Mouse (Mus musculus) neural tube, embryonic 13.5 days (tissue): Measurements from ENCODE around the gene Cds2. TPM values are rescaled to one million over a fixed set of nuclear protein-coding genes. Genes with fewer than 3 reads are reported as not detected.

ENCODE experiments used
- ATAC-seq: fragments of 200-750 bp; cut with Nextera tagmentation; 2 replicates; pipeline ENCODE4 v1.8.0; 2017; ENCODE audit warnings: low read depth, mild to moderate bottlenecking, moderate TSS enrichment, moderate library complexity
- H3K27ac ChIP-seq: fragments of 300-500 bp; sonication (generic); replicated peaks from 2 replicates; pipeline ENCODE4 v1.5.1; 2015; ENCODE audit warnings: moderate library complexity, mild to moderate bottlenecking, inconsistent platforms
- H3K27me3 ChIP-seq: fragments of 300-500 bp; sonication (generic); 2 replicates; pipeline ENCODE4 v1.6.1; 2015; ENCODE audit warnings: mild to moderate bottlenecking, inconsistent platforms
- H3K36me3 ChIP-seq: fragments of 300-500 bp; sonication (generic); 2 replicates; pipeline ENCODE4 v1.6.1; 2015; ENCODE audit warnings: mild to moderate bottlenecking, inconsistent platforms
- H3K4me1 ChIP-seq: fragments of 300-500 bp; sonication (generic); replicated peaks from 2 replicates; pipeline ENCODE4 v1.6.1; 2015; ENCODE audit warnings: inconsistent platforms
- H3K4me2 ChIP-seq: fragments of 300-500 bp; sonication (generic); 2 replicates; pipeline ENCODE4 v1.6.1; 2015; ENCODE audit warnings: inconsistent platforms, mild to moderate bottlenecking, moderate library complexity
- H3K4me3 ChIP-seq: fragments of 300-500 bp; sonication (generic); 2 replicates; pipeline ENCODE4 v1.5.1; 2015; ENCODE audit warnings: mild to moderate bottlenecking, inconsistent platforms
- H3K9ac ChIP-seq: fragments of 300-500 bp; sonication (generic); 2 replicates; pipeline ENCODE4 v1.6.1; 2015; ENCODE audit warnings: moderate library complexity, mild to moderate bottlenecking, inconsistent platforms
- H3K9me3 ChIP-seq: fragments of 300-500 bp; sonication (generic); 2 replicates; pipeline ENCODE4 v1.6.1; 2016; ENCODE audit warnings: inconsistent platforms
- WGBS: fragments of 180-500 bp; shearing (Covaris S2); methylation state at CpG from one replicate; pipeline ENCODE4 v1.1.7; 2015; 5-methylcytosine and 5-hydroxymethylcytosine counted together
- polyA plus RNA-seq: library from polyadenylated mRNA; unstranded; fragments of >200 nt; fragmentation: Nextera tagmentation; extraction: Ambion mirVana; gene quantifications from 2 replicates; pipeline ENCODE4 v1.2.1, GENCODE M21; 2015

Cds2 gene
- polyA plus RNA-seq, 1 experiment from 2014 or later, result 49.6 TPM

GRCm38 (mm10) chr2:132341293-132341692, 78.3 kb downstream of the Cds2 start:
- H3K9ac ChIP-seq, result no peak overlapping the region
- no peak overlapping the region for H3K4me3 ChIP-seq
- no peak overlapping the region for H3K27ac ChIP-seq
- H3K36me3 ChIP-seq, result no peaks in the 10 kb centered on the region
- H3K9me3 ChIP-seq, result no peaks in the 10 kb centered on the region
- no peaks in the 10 kb centered on the region for H3K27me3 ChIP-seq
- no peak for ATAC-seq
- no peak overlapping the region for H3K4me2 ChIP-seq
- WGBS, result 94% methylated on average over 3 of the region's 3 CpGs
- H3K4me1 ChIP-seq, result no peaks in the 10 kb centered on the region

GRCm38 (mm10) chr2:132343846-132344245, 80.9 kb downstream of the Cds2 start:
- Histone ChIP-seq H3K4me3 (no peak overlapping the region), H3K9ac (no peak overlapping the region), H3K27ac (no peak overlapping the region), H3K27me3 (no peaks in the 10 kb centered on the region), H3K4me2 (no peak overlapping the region), H3K4me1 (no peaks in the 10 kb centered on the region), H3K36me3 (no peaks in the 10 kb centered on the region), H3K9me3 (no peaks in the 10 kb centered on the region)
- 90% methylated on average over 11 of the region's 11 CpGs for WGBS
- no peak for ATAC-seq

Other genes starting within 250 kb of the Cds2 start
- 23.4 and 24.8 TPM in 2 replicates for gene Rassf2, start 232.9 kb upstream of the Cds2 start, polyA plus RNA-seq
- 23.8 and 28.6 TPM in 2 replicates for gene Slc23a2, start 118.0 kb upstream of the Cds2 start, polyA plus RNA-seq
- gene Tmem230, start 15.3 kb upstream of the Cds2 start, polyA plus RNA-seq, result 51.7 and 58.1 TPM in 2 replicates
- 110 and 127 TPM in 2 replicates for gene Pcna, start 9.8 kb upstream of the Cds2 start, polyA plus RNA-seq
- gene Prokr2, start 122.3 kb downstream of the Cds2 start, polyA plus RNA-seq, result 1.4 and 1.9 TPM in 2 replicates